Mouse (Mus musculus): ENCODE measurements around the gene Bbc3.
"Not testable (repeated sequence)": the region's sequence is repeated elsewhere in the genome, so short reads cannot be mapped to it uniquely, and the experiment has no call there.

Gene Bbc3

GRCm38 (mm10) chr7:16294837-16295236 lies 13.4 kb upstream of the Bbc3 start:
- DNase-seq: peak; percentile 94

DNA sequence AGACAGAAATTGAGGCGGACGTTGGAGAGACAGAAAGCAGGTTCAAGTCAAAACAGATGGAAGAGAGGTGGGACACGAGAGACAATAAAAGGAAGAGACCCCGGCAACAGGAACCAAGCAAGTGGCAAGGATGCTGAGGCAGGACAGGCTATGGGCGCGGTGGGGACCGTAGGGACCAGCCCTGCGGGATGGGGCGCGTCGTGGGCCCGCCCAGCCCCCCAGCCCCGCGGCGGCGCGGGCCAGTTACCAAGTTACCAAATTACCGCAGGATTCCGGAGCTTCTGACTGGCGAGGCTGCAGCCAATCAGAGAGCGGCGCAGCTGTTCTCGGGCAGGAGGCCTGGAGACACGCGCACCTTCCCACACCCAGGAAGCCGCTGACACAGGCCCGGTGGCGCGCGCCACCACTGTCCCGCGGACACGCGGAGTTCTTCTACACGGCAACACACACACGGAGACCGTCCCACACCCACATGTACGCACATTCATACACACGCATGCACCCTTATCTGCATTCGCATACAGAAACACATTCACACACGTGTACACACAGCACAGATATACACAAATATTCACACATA lies 12.8 kb upstream of the Bbc3 start:
- peak; percentile 90 for DNase-seq

GRCm38 (mm10) chr7:16296146-16296545 lies 12.0 kb upstream of the Bbc3 start:
- DNase-seq: peak; percentile 49

DNA sequence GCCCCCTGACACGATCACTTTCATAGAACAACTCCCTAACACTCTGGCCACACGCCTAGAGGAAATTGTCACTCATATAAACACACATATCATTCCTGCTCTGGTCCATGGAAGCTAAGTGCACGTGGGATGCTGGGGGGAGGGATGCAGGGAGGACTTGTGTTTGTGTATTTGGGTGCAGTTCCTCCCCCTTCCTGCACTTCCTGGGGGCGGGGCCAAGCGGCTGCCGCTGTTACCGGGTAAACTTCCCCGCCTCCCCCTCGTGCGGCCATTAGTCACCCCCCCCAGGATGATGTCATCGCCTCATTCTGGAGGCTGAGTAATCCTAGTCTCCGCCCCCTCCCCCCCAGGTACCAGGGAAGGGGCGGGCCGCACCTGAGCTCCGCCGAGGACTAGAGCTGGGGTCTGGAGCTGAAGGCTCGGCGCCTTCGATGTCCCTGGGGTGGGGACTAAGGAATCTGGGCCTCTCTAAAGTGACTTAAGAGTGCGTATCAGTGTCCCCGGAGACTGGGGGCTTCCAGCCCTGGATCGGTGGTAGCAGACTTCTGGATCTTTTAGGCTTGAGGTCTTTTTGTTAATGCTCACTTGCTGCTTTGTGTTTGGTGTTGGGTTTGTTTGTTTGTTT lies 11.3 kb upstream of the Bbc3 start:
- DNase-seq: peak; percentile 91

DNA sequence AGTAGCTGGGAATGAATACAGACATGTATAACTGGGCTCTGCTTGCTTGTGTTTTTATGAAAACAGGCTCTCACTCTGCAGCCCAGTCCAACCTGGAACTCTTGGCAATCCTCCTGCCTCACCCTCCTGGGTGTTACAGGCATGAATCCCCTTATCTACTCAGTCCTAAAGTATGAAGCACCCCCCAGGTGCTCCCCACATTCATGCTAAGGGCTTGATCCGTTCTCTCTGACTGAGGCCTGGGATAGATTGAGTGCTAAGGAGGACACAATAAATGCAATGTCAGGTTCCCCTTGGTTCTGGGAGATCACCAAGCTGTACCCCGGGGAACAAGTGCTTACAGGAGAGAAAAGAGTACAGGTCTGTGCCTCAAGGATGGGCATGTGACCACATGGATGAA lies 10.6 kb upstream of the Bbc3 start:
- no peak for DNase-seq

- DNase-seq: no peak
These were observed 9.3 kb upstream of the Bbc3 start for GRCm38 (mm10) chr7:16298927-16299326.

DNA sequence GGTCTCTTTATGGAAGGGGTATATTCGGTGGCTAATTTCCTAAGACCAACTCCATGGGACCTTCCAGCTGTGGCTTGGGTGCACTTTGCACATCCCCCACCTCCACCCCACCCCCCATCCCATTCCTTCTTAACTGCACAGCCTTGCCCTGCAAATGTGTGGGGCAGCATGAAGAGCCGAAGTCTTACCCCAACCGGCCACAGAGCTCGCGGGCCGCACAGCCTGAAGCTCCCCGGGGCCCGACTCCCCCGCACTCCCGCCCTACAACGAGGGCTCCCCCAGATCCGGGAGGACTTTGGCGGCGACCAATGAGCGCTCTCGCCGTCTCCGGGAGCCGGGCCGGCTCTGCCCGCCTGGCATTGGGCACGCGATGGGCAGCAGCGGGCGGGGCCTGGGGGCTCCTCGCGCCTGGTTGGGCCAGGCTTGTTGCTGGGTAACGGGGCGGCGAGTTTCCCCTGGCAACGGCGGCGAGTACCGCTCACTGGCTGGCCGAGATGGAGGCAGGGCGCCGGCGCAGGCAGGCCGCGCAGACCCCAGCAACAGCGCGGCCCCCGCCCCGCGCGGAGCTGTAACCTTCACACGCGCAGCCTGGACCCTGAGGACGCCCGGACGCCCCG lies 8.7 kb upstream of the Bbc3 start:
- peak; percentile 97 for DNase-seq

- DNase-seq: not testable (repeated sequence)
These were observed 1.1 kb upstream of the Bbc3 start for GRCm38 (mm10) chr7:16307141-16307540.

- peak; percentile 64 for DNase-seq
These were observed 543 bp downstream of the Bbc3 start for GRCm38 (mm10) chr7:16308555-16309317.

DNA sequence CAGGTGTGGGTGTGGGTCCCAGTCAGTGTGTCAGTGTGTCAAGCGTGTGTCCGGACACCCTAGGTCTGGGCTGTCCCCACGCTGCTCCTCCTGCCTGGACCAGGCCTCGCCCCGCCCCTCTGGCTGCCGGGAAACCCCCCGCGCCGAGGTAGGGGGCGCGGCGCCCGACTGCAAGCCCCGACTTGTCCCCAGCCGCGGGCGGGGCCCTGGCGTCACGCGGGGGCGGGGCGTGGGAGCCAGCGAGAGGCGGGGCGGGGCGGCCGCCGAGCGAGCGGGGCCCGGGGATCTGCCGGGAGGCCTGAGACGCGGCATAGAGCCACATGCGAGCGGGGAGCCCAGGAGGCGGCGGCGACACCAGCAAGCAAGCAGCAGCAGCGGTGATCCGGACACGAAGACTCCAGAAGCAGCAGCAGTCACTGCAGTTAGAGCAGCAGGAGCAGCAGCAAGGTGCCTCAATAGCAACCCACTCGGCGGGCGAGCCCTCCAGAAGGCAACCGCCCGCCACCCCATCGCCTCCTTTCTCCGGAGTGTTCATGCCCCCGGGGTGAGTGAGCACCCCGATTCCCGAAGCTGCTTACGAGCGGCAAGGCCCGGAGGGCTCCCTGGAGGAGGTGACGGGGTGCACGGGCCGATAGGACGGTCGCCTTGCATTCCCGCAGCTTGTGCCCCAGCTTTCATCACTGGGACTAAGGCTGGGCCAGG lies 1.3 kb downstream of the Bbc3 start:
- DNase-seq: peak; percentile 91

DNA sequence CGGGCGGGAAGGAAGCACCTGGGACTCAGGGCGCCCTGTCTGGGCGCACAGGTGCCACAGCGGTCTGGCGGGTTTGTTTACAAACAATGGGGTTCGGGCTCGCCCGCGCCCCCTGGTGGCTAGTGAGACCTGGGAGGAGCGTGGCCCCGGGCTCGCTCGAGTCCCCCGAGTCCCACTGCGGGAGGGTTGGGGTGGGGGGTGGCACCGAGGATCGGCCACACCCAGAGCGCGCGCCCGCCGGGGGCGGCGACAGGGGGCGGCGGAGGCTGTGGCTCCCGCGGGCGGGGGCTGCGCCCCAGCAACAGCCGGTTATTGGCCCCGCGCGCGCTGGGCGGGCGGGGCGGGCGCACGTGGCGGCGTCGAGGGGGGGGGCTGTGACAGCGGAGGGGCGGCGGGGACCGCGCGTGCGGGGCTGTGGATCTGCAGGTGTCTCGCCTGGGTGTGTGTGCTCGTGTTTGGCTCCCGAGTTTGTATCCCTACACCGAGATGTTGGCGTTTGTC lies 1.9 kb downstream of the Bbc3 start:
- peak; percentile 90 for DNase-seq

GRCm38 (mm10) chr7:16310521-16311452 lies 2.6 kb downstream of the Bbc3 start:
- peak; percentile 81 for DNase-seq

- peak; percentile 64 for DNase-seq
These were observed 3.3 kb downstream of the Bbc3 start for GRCm38 (mm10) chr7:16311453-16312004.

DNA sequence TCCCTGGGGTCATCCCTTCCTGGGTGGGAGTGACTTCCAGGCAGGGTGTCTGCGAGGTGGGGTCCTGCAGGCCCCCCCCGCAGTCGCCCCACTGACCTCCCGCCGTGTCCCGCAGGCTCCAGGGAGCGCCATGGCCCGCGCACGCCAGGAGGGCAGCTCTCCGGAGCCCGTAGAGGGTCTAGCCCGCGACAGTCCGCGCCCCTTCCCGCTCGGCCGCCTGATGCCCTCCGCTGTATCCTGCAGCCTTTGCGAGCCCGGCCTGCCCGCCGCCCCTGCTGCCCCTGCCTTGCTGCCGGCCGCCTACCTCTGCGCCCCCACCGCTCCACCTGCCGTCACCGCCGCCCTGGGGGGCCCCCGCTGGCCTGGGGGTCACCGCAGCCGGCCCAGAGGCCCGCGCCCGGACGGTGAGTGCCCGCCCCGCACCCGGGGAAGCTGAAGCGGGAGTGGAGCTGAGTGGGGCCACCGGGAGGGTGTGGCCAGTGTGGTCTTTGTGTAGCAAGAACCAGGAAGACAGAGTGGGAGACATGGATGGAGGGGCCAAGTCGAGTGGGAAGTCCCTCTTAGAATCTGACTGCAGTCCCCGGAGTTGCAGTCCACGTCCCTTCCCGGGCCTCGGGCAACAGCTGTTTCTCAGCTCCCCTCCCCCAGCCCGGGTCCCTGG lies 3.9 kb downstream of the Bbc3 start:
- DNase-seq: peak; percentile 73

DNA sequence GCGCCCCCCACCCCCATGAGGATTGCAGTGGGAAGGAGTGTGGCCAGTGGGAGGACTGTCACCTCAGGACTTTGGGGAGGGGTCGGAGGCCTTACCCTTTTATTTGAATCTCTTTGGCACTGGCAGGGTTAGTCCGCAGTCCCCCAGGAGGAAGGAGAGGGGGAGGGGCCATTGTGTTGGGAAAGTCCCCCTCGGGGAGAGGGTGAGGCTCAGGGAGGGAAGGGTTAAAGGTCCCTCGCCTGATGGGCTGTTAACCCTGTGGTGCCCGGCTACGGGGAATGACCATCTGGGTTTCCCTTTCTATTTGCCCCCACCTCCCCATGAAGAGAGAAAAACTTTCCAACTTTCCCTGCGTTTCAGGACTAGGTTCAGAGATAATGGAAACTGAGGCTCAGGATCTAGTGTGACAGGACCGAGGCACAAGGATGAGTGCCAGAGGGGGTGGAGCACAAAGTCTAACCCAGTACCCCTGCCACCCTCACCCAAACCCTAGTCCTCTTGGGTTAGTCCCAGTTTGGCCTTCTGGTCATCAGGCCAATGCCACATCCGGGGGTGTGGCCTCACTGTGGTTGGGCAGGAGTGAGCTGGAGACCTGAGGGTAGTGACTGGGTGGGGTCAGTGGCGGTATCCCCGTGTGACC lies 4.6 kb downstream of the Bbc3 start:
- peak; percentile 82 for DNase-seq

- peak; percentile 84 for DNase-seq
These were observed 5.5 kb downstream of the Bbc3 start for GRCm38 (mm10) chr7:16313481-16314220.

DNA sequence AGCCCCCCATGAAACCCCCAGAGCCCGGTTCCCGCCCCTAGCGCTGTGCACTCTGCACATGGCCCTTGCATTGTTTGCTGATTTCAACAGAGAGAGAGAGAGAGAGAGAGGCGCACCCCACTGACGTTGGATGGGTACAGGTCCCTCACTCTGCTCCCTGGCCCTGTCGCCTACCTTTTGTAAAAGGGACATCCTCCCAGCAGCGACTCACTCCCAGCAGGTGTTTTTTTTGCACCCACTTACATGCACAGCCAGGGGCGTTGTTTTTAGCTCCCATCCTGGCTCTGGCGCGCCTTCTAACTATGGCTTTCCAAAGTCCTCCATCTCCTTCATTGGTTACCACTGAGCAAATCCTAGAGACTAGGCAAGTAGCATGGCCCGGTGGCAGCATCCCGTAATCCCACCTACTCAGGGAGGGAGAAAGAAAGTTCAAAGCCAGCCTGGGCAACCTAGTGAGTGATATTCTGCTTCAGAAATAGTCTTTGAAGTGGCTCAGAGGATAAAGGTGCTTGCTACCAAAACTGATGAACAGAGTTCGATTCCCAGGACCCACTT lies 6.1 kb downstream of the Bbc3 start:
- no peak for DNase-seq

DNA sequence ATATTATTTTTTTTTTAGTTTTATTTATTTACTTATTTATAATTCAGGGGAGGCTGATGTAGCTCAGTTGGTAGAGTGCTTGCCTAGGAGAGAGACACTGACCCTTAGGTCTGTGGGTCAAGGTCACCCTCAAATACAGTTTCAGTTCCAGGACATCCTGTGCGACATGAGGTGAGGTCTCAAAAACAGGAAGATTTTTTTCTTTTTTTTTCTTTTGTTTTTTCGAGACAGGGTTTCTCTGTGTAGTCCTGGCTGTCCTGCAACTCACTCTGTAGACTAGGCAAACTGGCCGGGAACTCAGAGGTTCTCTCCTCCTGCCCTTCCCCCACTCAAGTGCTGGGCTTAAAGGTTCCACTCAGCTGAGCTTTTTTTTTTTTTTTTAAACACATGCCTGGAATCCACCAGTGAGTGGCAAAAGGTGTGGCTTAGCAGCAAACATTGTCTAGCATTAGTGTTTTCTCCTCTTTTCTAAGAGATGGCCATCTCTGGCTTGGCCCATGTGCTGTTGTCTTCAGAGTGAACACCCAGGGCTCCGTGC lies 7.1 kb downstream of the Bbc3 start:
- no peak for DNase-seq

- DNase-seq: no peak
These were observed 8.9 kb downstream of the Bbc3 start for GRCm38 (mm10) chr7:16317094-16317493.

All from cerebellum, adult 9-11 months (tissue).